Comparison of ENCODE assay signal across 20 mouse cellular contexts in the genomic region with DNA sequence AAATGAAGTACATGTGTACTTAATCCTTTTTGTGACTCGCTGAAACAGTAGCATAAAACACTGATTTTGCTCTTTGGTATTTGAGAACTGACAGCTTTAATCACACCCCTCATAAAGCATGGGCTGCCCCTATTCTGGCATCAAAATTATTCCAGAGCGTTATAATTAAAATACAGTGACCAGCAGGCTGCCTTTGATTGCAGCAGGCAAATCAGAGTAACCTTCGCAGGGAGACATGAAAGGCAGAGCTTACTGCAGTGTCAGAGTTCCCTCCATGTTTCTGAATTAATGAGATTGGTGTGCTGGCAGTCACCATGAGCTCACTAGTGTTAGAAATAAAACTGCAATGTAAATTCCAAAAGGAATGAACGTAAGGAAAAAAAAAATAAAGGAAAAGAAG.
DNase-seq lines count a peak whose midpoint lies in the region; ATAC-seq and TF ChIP-seq lines count a peak whose summit lies in the region.
"Had no signal": no experiment of that assay in that cellular context is flagged by ENCODE, and none has a peak within 500 bp of the region (broad histone marks: within the 10 kb centered on the region; RNA-seq: fewer than 3 reads in every experiment).

No protein-coding gene starts in this region.

- no peak for TF ChIP-seq CTCF in liver, adult 2 months (IDR thresholded peaks at IDR 0.05; ENCODE audit: low read depth, low read length)

- TF ChIP-seq POLR2A in liver, adult 2 months (IDR thresholded peaks at IDR 0.05; ENCODE audit: extremely low read depth, insufficient read depth, low read length) = no peak

- WGBS in heart, embryonic 12.5 days = 73% methylated on average over 4 of the region's 4 CpGs
- 64% methylated on average over 4 of the region's 4 CpGs for WGBS in liver, adult 2 months
- 53% methylated on average over 4 of the region's 4 CpGs for WGBS in liver, embryonic 12.5 days (ENCODE audit: insufficient replicate concordance)
- 14% methylated on average over 4 of the region's 4 CpGs for WGBS in forebrain, embryonic 13.5 days
- WGBS in midbrain, embryonic 14.5 days = 17% methylated on average over 4 of the region's 4 CpGs

- H3K9me3 ChIP-seq in heart, embryonic 12.5 days (replicated peaks) = 0 out of 2 replicates have a peak, but pooled peaks cover 2% of the 10 kb centered on the region
- H3K9me3 ChIP-seq in liver, embryonic 12.5 days (replicated peaks) = 0 out of 2 replicates have a peak, but pooled peaks cover 3% of the 10 kb centered on the region
- H3K9me3 ChIP-seq in forebrain, embryonic 13.5 days (replicated peaks) = no peaks in the 10 kb centered on the region
- peaks cover 3% of the 10 kb centered on the region; the same call in 1 of the 2 replicates for H3K9me3 ChIP-seq in midbrain, embryonic 14.5 days (ENCODE audit: control insufficient read depth, low read length)
- H3K9me3 ChIP-seq: heart, embryonic 10.5 days; limb, embryonic 10.5 days; liver, embryonic 13.5 days had no signal

- peak; percentile 44 for DNase-seq in heart, adult 11 months
- DNase-seq in liver, adult 2 months (ENCODE audit: extremely low read depth, low read depth, low spot score) = peak; percentile 18
- DNase-seq in midbrain, embryonic 14.5 days = peak; percentile 51
- DNase-seq in thymus, postnatal 36 days = no peak
- no peak for DNase-seq in urinary bladder, postnatal 36 days (ENCODE audit: low spot score in 2 of 2)
- DNase-seq: adrenal gland, postnatal 25 days; cerebellum, adult 11-12 months; cerebellum, postnatal 14 days; embryo, embryonic 11 days; heart, postnatal 10 days; liver, embryonic 13.5 days; spleen, adult 18-20 months; thymus, postnatal 4 days had no signal

- no peak for ATAC-seq in heart, embryonic 12.5 days (ENCODE audit: insufficient number of reproducible peaks, low FRiP score)
- no peak for ATAC-seq in liver, embryonic 12.5 days
- ATAC-seq in forebrain, embryonic 13.5 days = peak; percentile 58
- peak; percentile 57; the same call in 1 of the 2 replicates for ATAC-seq in midbrain, embryonic 14.5 days (ENCODE audit: low FRiP score, low TSS enrichment)

- no peaks in the 10 kb centered on the region for H3K27me3 ChIP-seq in heart, embryonic 12.5 days (replicated peaks)
- H3K27me3 ChIP-seq in liver, adult 2 months (ENCODE audit: control insufficient read depth, insufficient read depth, low read length) = no peaks in the 10 kb centered on the region
- no peaks in the 10 kb centered on the region for H3K27me3 ChIP-seq in liver, embryonic 12.5 days (replicated peaks)
- H3K27me3 ChIP-seq in forebrain, embryonic 13.5 days = no peaks in the 10 kb centered on the region
- no peaks in the 10 kb centered on the region for H3K27me3 ChIP-seq in midbrain, embryonic 14.5 days (ENCODE audit: control insufficient read depth, insufficient read depth, low read length)
- H3K27me3 ChIP-seq: liver, embryonic 13.5 days had no signal

- no peaks in the 10 kb centered on the region for H3K36me3 ChIP-seq in heart, embryonic 12.5 days
- H3K36me3 ChIP-seq in liver, adult 2 months (ENCODE audit: control insufficient read depth, insufficient read depth, low read length) = no peaks in the 10 kb centered on the region
- no peaks in the 10 kb centered on the region for H3K36me3 ChIP-seq in liver, embryonic 12.5 days
- H3K36me3 ChIP-seq in forebrain, embryonic 13.5 days (ENCODE audit: poor library complexity, severe bottlenecking) = no peaks in the 10 kb centered on the region
- no peaks in the 10 kb centered on the region for H3K36me3 ChIP-seq in midbrain, embryonic 14.5 days (ENCODE audit: control insufficient read depth, insufficient read depth, low read length)
- H3K36me3 ChIP-seq: G1E; heart, embryonic 10.5 days; limb, embryonic 10.5 days; liver, embryonic 13.5 days had no signal

- no peak overlapping the region for H3K4me2 ChIP-seq in heart, embryonic 12.5 days
- H3K4me2 ChIP-seq in liver, embryonic 12.5 days = no peak overlapping the region
- H3K4me2 ChIP-seq in forebrain, embryonic 13.5 days = no peak overlapping the region
- no peak overlapping the region for H3K4me2 ChIP-seq in midbrain, embryonic 14.5 days (ENCODE audit: low read length)
- H3K4me2 ChIP-seq: liver, embryonic 13.5 days had no signal

- no peak overlapping the region for H3K27ac ChIP-seq in heart, embryonic 12.5 days (ENCODE audit: poor library complexity, severe bottlenecking)
- H3K27ac ChIP-seq in liver, adult 2 months (replicated peaks; ENCODE audit: insufficient read depth, low read depth, low read length) = peak overlapping the region; percentile 27; the same call in 1 of the 2 replicates
- no peak overlapping the region for H3K27ac ChIP-seq in liver, embryonic 12.5 days
- no peak overlapping the region for H3K27ac ChIP-seq in forebrain, embryonic 13.5 days
- H3K27ac ChIP-seq in midbrain, embryonic 14.5 days (replicated peaks; ENCODE audit: low read depth, low read length) = no peak overlapping the region; the same call in 1 of the 2 replicates
- H3K27ac ChIP-seq: heart, embryonic 10.5 days; limb, embryonic 10.5 days; liver, embryonic 13.5 days; macrophage had no signal

- no peak overlapping the region for H3K9ac ChIP-seq in heart, embryonic 12.5 days
- no peak overlapping the region for H3K9ac ChIP-seq in liver, adult 2 months (ENCODE audit: low read depth, low read length)
- H3K9ac ChIP-seq in liver, embryonic 12.5 days = no peak overlapping the region
- no peak overlapping the region for H3K9ac ChIP-seq in forebrain, embryonic 13.5 days
- H3K9ac ChIP-seq in midbrain, embryonic 14.5 days (replicated peaks; ENCODE audit: low read length) = no peak overlapping the region
- H3K9ac ChIP-seq: liver, embryonic 13.5 days had no signal

- no peak overlapping the region for H3K4me3 ChIP-seq in heart, embryonic 12.5 days
- no peak overlapping the region for H3K4me3 ChIP-seq in liver, adult 2 months (ENCODE audit: insufficient read depth, low read depth, low read length)
- no peak overlapping the region for H3K4me3 ChIP-seq in liver, embryonic 12.5 days
- no peak overlapping the region for H3K4me3 ChIP-seq in forebrain, embryonic 13.5 days
- no peak overlapping the region for H3K4me3 ChIP-seq in midbrain, embryonic 14.5 days (replicated peaks; ENCODE audit: low read depth, low read length)
- H3K4me3 ChIP-seq: heart, embryonic 10.5 days; limb, embryonic 10.5 days; liver, embryonic 13.5 days had no signal

- no peaks in the 10 kb centered on the region for H3K79me2 ChIP-seq in liver, adult 2 months (ENCODE audit: control insufficient read depth, insufficient read depth, low read length)

- peaks cover 6% of the 10 kb centered on the region; the same call in 1 of the 2 replicates for H3K4me1 ChIP-seq in heart, embryonic 12.5 days (replicated peaks)
- H3K4me1 ChIP-seq in liver, adult 2 months (ENCODE audit: control insufficient read depth, insufficient read depth, low read length) = peaks cover 23% of the 10 kb centered on the region; the same call in 1 of the 2 replicates
- no peaks in the 10 kb centered on the region for H3K4me1 ChIP-seq in liver, embryonic 12.5 days
- peaks cover 14% of the 10 kb centered on the region for H3K4me1 ChIP-seq in forebrain, embryonic 13.5 days
- H3K4me1 ChIP-seq in midbrain, embryonic 14.5 days (ENCODE audit: control insufficient read depth, insufficient read depth, low read length) = peaks cover 14% of the 10 kb centered on the region
- H3K4me1 ChIP-seq: liver, embryonic 13.5 days had no signal

Comparison
In these comparisons a context has a peak if more than half of its experiments do, and no peak if none do; other contexts are left out.
1. DNase-seq: peak in heart, adult 11 months (single experiment), liver, adult 2 months (single experiment) and midbrain, embryonic 14.5 days (single experiment); none in thymus, postnatal 36 days (0 of 2) and urinary bladder, postnatal 36 days (0 of 2).
2. ATAC-seq: peak in forebrain, embryonic 13.5 days (single experiment) and midbrain, embryonic 14.5 days (single experiment); none in heart, embryonic 12.5 days (single experiment) and liver, embryonic 12.5 days (single experiment).